Mouse (Mus musculus) CH12.LX (cell line): ENCODE results near the gene Pkdrej. TPM values are rescaled to one million over a fixed set of nuclear protein-coding genes. Genes with fewer than 3 reads are reported as not detected.
A peak's percentile ranks its signal among the peaks of the same experiment; 100 is the strongest.

Source experiments
- DNase-seq: peaks from one replicate; pipeline ENCODE4 v3.0.0-alpha.2; 2013; ENCODE audit errors: extremely low read depth
- H3K27ac ChIP-seq: 2 replicates; pipeline ENCODE4 v1.5.1; 2012; ENCODE audit warnings: low read depth, mild to moderate bottlenecking, control low read depth, moderate library complexity; ENCODE audit not compliant: insufficient read depth
- H3K27me3 ChIP-seq: replicated peaks from 2 replicates; pipeline ENCODE3; 2012; ENCODE audit warnings: inconsistent platforms
- H3K36me3 ChIP-seq, 2 experiments: replicated peaks in 1 of 2; 2 replicates each; pipeline versions ENCODE3 to v1.6.1; 2012; ENCODE audit warnings: inconsistent platforms in 1 of 2, low read length in 1 of 2, mild to moderate bottlenecking in 1 of 2, mixed read lengths in 1 of 2, moderate library complexity in 1 of 2; ENCODE audit not compliant: control insufficient read depth in 1 of 2, insufficient read depth in 1 of 2
- H3K4me1 ChIP-seq, 2 experiments: 2 replicates each; pipeline ENCODE4 v1.6.1; 2012; ENCODE audit warnings: inconsistent platforms in 1 of 2, moderate library complexity in 1 of 2; ENCODE audit not compliant: insufficient read depth in 2 of 2, control insufficient read depth in 1 of 2
- H3K4me2 ChIP-seq: 2 replicates; pipeline ENCODE4 v1.6.1; 2012; ENCODE audit warnings: low read depth, mild to moderate bottlenecking, control low read depth; ENCODE audit not compliant: poor library complexity, insufficient read depth, severe bottlenecking
- H3K4me3 ChIP-seq, 3 experiments: fragments of 150-350 bp in 1 of 3; sonication (generic) in 1 of 3; replicated peaks in 1 of 3; 2 replicates each; pipeline versions ENCODE3 to v1.5.1; 2011 to 2012; ENCODE audit warnings: low read depth in 2 of 3, low read length in 2 of 3, mild to moderate bottlenecking in 2 of 3, moderate library complexity in 2 of 3, control low read depth in 1 of 3, improper control_type of control experiment in 1 of 3, inconsistent platforms in 1 of 3, mixed read lengths in 1 of 3; ENCODE audit not compliant: poor library complexity in 1 of 3
- H3K79me2 ChIP-seq: replicated peaks from 2 replicates; pipeline ENCODE4 v1.6.1; 2012; ENCODE audit warnings: mild to moderate bottlenecking, moderate library complexity; ENCODE audit not compliant: control insufficient read depth, poor library complexity, insufficient read depth, severe bottlenecking; ENCODE audit errors: extremely low read depth
- H3K9ac ChIP-seq: 2 replicates; pipeline ENCODE4 v1.6.1; 2012; ENCODE audit warnings: low read depth, mild to moderate bottlenecking, control low read depth, moderate library complexity; ENCODE audit not compliant: insufficient read depth
- H3K9me3 ChIP-seq: replicated peaks from 2 replicates; pipeline ENCODE3; 2012; ENCODE audit warnings: low read length, inconsistent platforms, mixed read lengths
- BHLHE40 ChIP-seq: IDR thresholded peaks from 2 replicates; pipeline ENCODE4 v1.6.1; 2011; ENCODE audit warnings: mild to moderate bottlenecking, low read depth, low read length, improper control_type of control experiment
- CTCF ChIP-seq, 2 experiments: IDR thresholded peaks in 1 of 2; conservative IDR thresholded peaks in 1 of 2; 2 replicates each; pipeline ENCODE4 v1.5.1; 2011 to 2012; ENCODE audit warnings: low read depth in 2 of 2, low read length in 2 of 2, improper control_type of control experiment in 1 of 2, inconsistent platforms in 1 of 2, mild to moderate bottlenecking in 1 of 2, moderate library complexity in 1 of 2
- E2F4 ChIP-seq: IDR thresholded peaks from 2 replicates; pipeline ENCODE4 v1.6.1; 2011; ENCODE audit warnings: low read depth, low read length, improper control_type of control experiment; ENCODE audit not compliant: insufficient replicate concordance
- EP300 ChIP-seq: IDR thresholded peaks from 2 replicates; pipeline ENCODE4 v1.6.1; 2011; ENCODE audit warnings: low read length, improper control_type of control experiment
- ETS1 ChIP-seq: conservative IDR thresholded peaks from 2 replicates; pipeline ENCODE4 v1.6.1; 2012; ENCODE audit warnings: low read depth, mild to moderate bottlenecking, inconsistent platforms, low read length, improper control_type of control experiment, moderate library complexity
- GABPA ChIP-seq: IDR thresholded peaks from 2 replicates; pipeline ENCODE4 v1.6.1; 2012; ENCODE audit warnings: low read depth, low read length, improper control_type of control experiment, inconsistent platforms; ENCODE audit not compliant: insufficient replicate concordance
- HCFC1 ChIP-seq: IDR thresholded peaks from 2 replicates; pipeline ENCODE4 v1.6.1; 2012; ENCODE audit warnings: low read depth, mild to moderate bottlenecking, inconsistent platforms, low read length, improper control_type of control experiment
- JUN ChIP-seq: IDR thresholded peaks from 2 replicates; pipeline ENCODE4 v1.6.1; 2011; ENCODE audit warnings: low read depth, mild to moderate bottlenecking, low read length, improper control_type of control experiment, moderate library complexity; ENCODE audit not compliant: insufficient read depth
- KAT2A ChIP-seq: IDR thresholded peaks from 2 replicates; pipeline ENCODE4 v1.6.1; 2012; ENCODE audit warnings: low read length, improper control_type of control experiment, inconsistent platforms; ENCODE audit not compliant: insufficient replicate concordance
- MAX ChIP-seq: IDR thresholded peaks from 2 replicates; pipeline ENCODE4 v1.6.1; 2011; ENCODE audit warnings: low read length, improper control_type of control experiment
- MEF2A ChIP-seq: IDR thresholded peaks from 2 replicates; pipeline ENCODE4 v1.6.1; 2014; ENCODE audit warnings: low read depth, mild to moderate bottlenecking, inconsistent platforms, low read length, improper control_type of control experiment, borderline replicate concordance
- MXI1 ChIP-seq: IDR thresholded peaks from 2 replicates; pipeline ENCODE4 v1.6.1; 2011; ENCODE audit warnings: mild to moderate bottlenecking, low read depth, low read length, improper control_type of control experiment
- MYC ChIP-seq: IDR thresholded peaks from 2 replicates; pipeline ENCODE4 v1.6.1; 2011; ENCODE audit warnings: low read depth, mild to moderate bottlenecking, improper control_type of control experiment, low read length
- NELFE ChIP-seq: IDR thresholded peaks from 2 replicates; pipeline ENCODE4 v1.6.1; 2011; ENCODE audit warnings: low read depth, low read length, improper control_type of control experiment
- NRF1 ChIP-seq: IDR thresholded peaks from 2 replicates; pipeline ENCODE4 v1.6.1; 2014; ENCODE audit warnings: low read depth, mild to moderate bottlenecking, inconsistent platforms, low read length, improper control_type of control experiment, moderate library complexity
- PAX5 ChIP-seq: IDR thresholded peaks from 2 replicates; pipeline ENCODE4 v1.6.1; 2012; ENCODE audit warnings: low read length, inconsistent platforms, mixed read lengths
- POLR2A ChIP-seq: IDR thresholded peaks from 2 replicates; pipeline ENCODE4 v1.6.1; 2011; ENCODE audit warnings: low read depth, mild to moderate bottlenecking, improper control_type of control experiment, low read length
- POLR2AphosphoS2 ChIP-seq: IDR thresholded peaks from 2 replicates; pipeline ENCODE4 v1.6.1; 2011; ENCODE audit warnings: low read depth, low read length, improper control_type of control experiment
- SMC3 ChIP-seq: IDR thresholded peaks from 2 replicates; pipeline ENCODE4 v1.6.1; 2011; ENCODE audit warnings: low read depth, low read length, improper control_type of control experiment
- TBP ChIP-seq: conservative IDR thresholded peaks from 2 replicates; pipeline ENCODE4 v1.6.1; 2011; ENCODE audit warnings: low read depth, low read length, improper control_type of control experiment
- TCF12 ChIP-seq: IDR thresholded peaks from 2 replicates; pipeline ENCODE4 v1.6.1; 2014; ENCODE audit warnings: low read depth, mild to moderate bottlenecking, inconsistent platforms, low read length, improper control_type of control experiment
- UBTF ChIP-seq: IDR thresholded peaks from 2 replicates; pipeline ENCODE4 v1.6.1; 2012; ENCODE audit warnings: low read depth, mild to moderate bottlenecking, inconsistent platforms, low read length, improper control_type of control experiment, moderate library complexity
- USF1 ChIP-seq: IDR thresholded peaks from 2 replicates; pipeline ENCODE4 v1.6.1; 2014; ENCODE audit warnings: low read depth, mild to moderate bottlenecking, inconsistent platforms, low read length, improper control_type of control experiment
- ZC3H11A ChIP-seq: IDR thresholded peaks from 2 replicates; pipeline ENCODE4 v1.6.1; 2012; ENCODE audit warnings: low read depth, mild to moderate bottlenecking, inconsistent platforms, low read length, improper control_type of control experiment
- dilution Hi-C: fragments of 300-500 bp; cut with MboI; formaldehyde crosslinking; loops from 2 replicates; pipeline ENCODE4 v1.14.3; 2020; ENCODE audit warnings: low sequenced_read_pairs; ENCODE audit not compliant: extremely low pct_unique_long_range_greater_than_20kb, extremely low pct_ligation_motif_present
- in situ Hi-C: fragments of 300-500 bp; cut with MboI; formaldehyde crosslinking; loops from 3 replicates; pipeline ENCODE4 v1.14.3; 2019; ENCODE audit warnings: low sequenced_read_pairs, low pct_ligation_motif_present, low pct_unique_long_range_greater_than_20kb, mixed read lengths
- polyA plus RNA-seq: library from polyadenylated mRNA; unstranded; fragments of >175 nt; gene quantifications from 2 replicates; pipeline ENCODE4 v1.2.1, GENCODE M21; 2012; ENCODE audit warnings: low read depth; ENCODE audit not compliant: insufficient read length
- total RNA-seq, 2 experiments: library from RNA; depleted of rRNA; stranded (reverse); fragments of 300-350 nt in 1 of 2; fragments of >200 nt in 1 of 2; gene quantifications; 2 replicates each; pipeline ENCODE4 v1.2.3; 2012 to 2014

Pkdrej gene
- total and polyA plus RNA-seq, 3 experiments = not detected

- TF ChIP-seq CTCF (conservative IDR thresholded peaks at IDR 0.05 in 1 of 2, IDR thresholded peaks at IDR 0.05 in 1 of 2; ENCODE audit: low read depth in 2 of 2, low read length in 2 of 2) (no peak), MAX (no peak), MXI1 (no peak), POLR2AphosphoS2 (no peak), JUN (no peak), MYC (no peak), PAX5 (no peak), BHLHE40 (no peak), TCF12 (no peak), NRF1 (no peak), GABPA (no peak), HCFC1 (no peak), USF1 (no peak)
- H3K4me1 ChIP-seq = peaks cover 2 to 8% of the 10 kb centered on the region in 2 experiments; a peak in 2 of 4 replicates
- H3K4me2 ChIP-seq = no peak overlapping the region
- peaks cover 20% of the 10 kb centered on the region for H3K27me3 ChIP-seq
- H3K36me3 ChIP-seq = no peaks in the 10 kb centered on the region
- dilution Hi-C loops (no loop called here), in situ Hi-C loops (no loop called here)
- H3K79me2 ChIP-seq = no peaks in the 10 kb centered on the region
- DNase-seq = peak; percentile 34
- H3K9ac ChIP-seq = no peak overlapping the region
- H3K27ac ChIP-seq = no peak overlapping the region
- no peak overlapping the region for H3K4me3 ChIP-seq
- no peaks in the 10 kb centered on the region for H3K9me3 ChIP-seq
These were observed 45.3 kb downstream of the Pkdrej start for GRCm38 (mm10) chr15:85776241-85776640.

- in situ Hi-C loops = no loop called here
- TF ChIP-seq NRF1 = no peak
- TF ChIP-seq E2F4 = no peak
- TF ChIP-seq, all 38 proteins: peak for 0
- Histone ChIP-seq H3K4me2 (no peak overlapping the region), H3K4me3 (no peak overlapping the region), H3K79me2 (no peaks in the 10 kb centered on the region), H3K9me3 (no peaks in the 10 kb centered on the region), H3K4me1 (peaks cover 2 to 8% of the 10 kb centered on the region in 2 experiments; a peak in 2 of 4 replicates), H3K36me3 (no peaks in the 10 kb centered on the region), H3K27me3 (peaks cover 32% of the 10 kb centered on the region), H3K9ac (no peak overlapping the region), H3K27ac (no peak overlapping the region)
- DNase-seq = no peak
- dilution Hi-C loops = no loop called here
These were observed 46.5 kb downstream of the Pkdrej start for GRCm38 (mm10) chr15:85775001-85775400.

DNA sequence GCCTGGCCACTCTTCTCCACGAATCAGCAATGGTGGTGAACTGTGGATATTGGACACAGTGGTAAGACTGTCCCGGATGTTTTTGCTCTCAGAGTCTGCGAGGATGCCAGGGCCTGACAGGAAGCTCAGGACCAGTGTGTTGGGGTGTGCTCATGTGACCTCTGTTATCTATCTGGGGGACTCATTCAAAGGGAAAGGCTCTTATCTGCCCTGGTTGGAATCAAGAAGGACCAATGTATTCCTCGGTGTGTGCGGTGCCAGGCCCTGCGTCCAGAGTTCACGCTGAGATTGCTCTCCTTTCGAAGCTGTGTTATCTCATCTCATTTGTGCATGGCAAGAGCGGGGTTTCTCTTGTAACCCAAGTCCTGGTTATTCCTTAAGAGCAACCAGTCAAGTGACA, 47.1 kb downstream of the Pkdrej start:
- Histone ChIP-seq H3K27ac (no peak overlapping the region), H3K27me3 (peaks cover 38% of the 10 kb centered on the region), H3K36me3 (no peaks in the 10 kb centered on the region), H3K4me1 (peaks cover 2 to 8% of the 10 kb centered on the region in 2 experiments; a peak in 2 of 4 replicates), H3K9me3 (no peaks in the 10 kb centered on the region), H3K79me2 (no peaks in the 10 kb centered on the region), H3K4me2 (no peak overlapping the region), H3K9ac (no peak overlapping the region), H3K4me3 (no peak overlapping the region)
- TF ChIP-seq KAT2A = no peak
- no peak for TF ChIP-seq EP300
- no peak for TF ChIP-seq MAX
- no peak for TF ChIP-seq MEF2A
- TF ChIP-seq TBP = no peak
- TF ChIP-seq GABPA = no peak
- no peak for TF ChIP-seq POLR2AphosphoS2
- TF ChIP-seq ETS1 = no peak
- TF ChIP-seq SMC3 = no peak
- no peak for TF ChIP-seq POLR2A
- no peak for TF ChIP-seq NELFE
- TF ChIP-seq BHLHE40 = no peak
- TF ChIP-seq HCFC1 = no peak
- no peak for TF ChIP-seq ZC3H11A
- TF ChIP-seq CTCF (conservative IDR thresholded peaks at IDR 0.05 in 1 of 2, IDR thresholded peaks at IDR 0.05 in 1 of 2; ENCODE audit: low read depth in 2 of 2, low read length in 2 of 2) = no peak
- no peak for TF ChIP-seq NRF1
- no peak for TF ChIP-seq E2F4
- no peak for TF ChIP-seq PAX5
- TF ChIP-seq UBTF = no peak
- DNase-seq = no peak
- dilution Hi-C loops = no loop called here
- in situ Hi-C loops = no loop called here
